23 mouse cellular contexts compared by ENCODE assay signal in genomic region chr13:46763210-46763609, GRCm38 (mm10).
"Had no signal": no experiment of that assay in that cellular context is flagged by ENCODE, and none has a peak within 500 bp of the region (broad histone marks: within the 10 kb centered on the region; RNA-seq: fewer than 3 reads in every experiment).

No protein-coding gene starts in this region.

- H3K4me2 ChIP-seq: heart, embryonic 11.5 days; heart, embryonic 13.5 days; heart, embryonic 15.5 days; hindbrain, embryonic 13.5 days; hindbrain, embryonic 15.5 days; limb, embryonic 12.5 days had no signal

- DNase-seq: gastrocnemius, postnatal 14 days; gastrocnemius, postnatal 36 days; heart, adult 11 months; heart, adult 2 months; heart, postnatal 14 days; heart, postnatal 36 days; kidney, adult 11 months; kidney, adult 8-10 months; kidney, postnatal 10 days; kidney, postnatal 25 days; kidney, postnatal 4 days; liver had no signal

- H3K4me1 ChIP-seq: heart, embryonic 13.5 days; heart, embryonic 15.5 days; hindbrain, embryonic 15.5 days; limb, embryonic 12.5 days had no signal

- ATAC-seq: hindbrain, postnatal 0 days; intestine, embryonic 16.5 days had no signal

- H3K27ac ChIP-seq: heart, adult 2 months; heart, embryonic 13.5 days; heart, embryonic 15.5 days; hindbrain, embryonic 13.5 days; hindbrain, embryonic 15.5 days; hindbrain, postnatal 0 days; layer of hippocampus, adult 2 months; left cerebral cortex, adult 2 months; limb, embryonic 10.5 days; limb, embryonic 12.5 days had no signal

- H3K9me3 ChIP-seq: heart, embryonic 13.5 days; heart, embryonic 15.5 days; hindbrain, embryonic 13.5 days; hindbrain, embryonic 15.5 days; limb, embryonic 10.5 days; limb, embryonic 12.5 days had no signal

- H3K27me3 ChIP-seq: heart, embryonic 13.5 days; heart, embryonic 15.5 days; hindbrain, embryonic 13.5 days; hindbrain, embryonic 15.5 days; limb, embryonic 12.5 days had no signal

- H3K9ac ChIP-seq: heart, embryonic 13.5 days; heart, embryonic 15.5 days; hindbrain, embryonic 13.5 days; hindbrain, embryonic 15.5 days; limb, embryonic 12.5 days had no signal

- H3K4me3 ChIP-seq: heart, adult 2 months; heart, embryonic 13.5 days; heart, embryonic 15.5 days; hindbrain, embryonic 13.5 days; hindbrain, embryonic 15.5 days; layer of hippocampus, adult 2 months; left cerebral cortex, adult 2 months; limb, embryonic 10.5 days; limb, embryonic 12.5 days had no signal
